Mouse (Mus musculus): ENCODE measurements around the gene Nrros. TPM values are rescaled to one million over a fixed set of nuclear protein-coding genes. Genes with fewer than 3 reads are reported as not detected.

Nrros gene
- total and polyA plus RNA-seq, 2 experiments from 2014 or later: 4.9 to 11.3 TPM

DNA sequence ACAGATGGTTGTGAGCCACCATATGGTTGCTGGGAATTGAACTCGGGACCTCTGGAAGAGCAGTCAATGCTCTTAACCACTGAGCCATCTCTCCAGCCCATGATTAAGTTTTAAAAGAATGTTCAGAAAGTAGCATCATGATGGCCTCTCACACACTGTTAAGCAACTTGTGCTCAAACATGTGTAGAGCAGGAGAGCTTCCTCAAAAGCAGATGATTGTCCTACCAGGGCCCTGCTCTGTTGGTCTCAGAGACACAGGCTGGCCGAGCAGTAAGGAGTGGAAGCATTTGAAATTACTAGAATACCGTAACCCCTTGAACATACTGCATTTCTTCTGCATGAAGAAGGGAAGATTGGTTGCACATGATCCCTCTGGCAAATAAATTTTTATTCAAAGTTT lies 6.4 kb downstream of the Nrros start:
- Histone ChIP-seq H3K27me3 (ENCODE audit: insufficient read depth, low read length) (no peaks in the 10 kb centered on the region), H3K36me3 (ENCODE audit: insufficient read depth, low read length) (no peaks in the 10 kb centered on the region), H3K27ac (ENCODE audit: low read depth, low read length) (no peak overlapping the region), H3K4me1 (ENCODE audit: insufficient read depth, low read length) (no peaks in the 10 kb centered on the region), H3K9me3 (ENCODE audit: low read length) (no peaks in the 10 kb centered on the region), H3K4me2 (ENCODE audit: low read depth, low read length, poor library complexity, severe bottlenecking) (no peak overlapping the region), H3K9ac (replicated peaks; ENCODE audit: low read length, poor library complexity, severe bottlenecking) (no peak overlapping the region), H3K4me3 (ENCODE audit: low read depth, low read length) (no peak overlapping the region)
- DNase-seq (ENCODE audit: low spot score) (no peak), ATAC-seq (ENCODE audit: low FRiP score) (no peak)
- WGBS: 95% methylated on average over 3 of the region's 3 CpGs
- TF ChIP-seq CTCF (IDR thresholded peaks at IDR 0.05): no peak

DNA sequence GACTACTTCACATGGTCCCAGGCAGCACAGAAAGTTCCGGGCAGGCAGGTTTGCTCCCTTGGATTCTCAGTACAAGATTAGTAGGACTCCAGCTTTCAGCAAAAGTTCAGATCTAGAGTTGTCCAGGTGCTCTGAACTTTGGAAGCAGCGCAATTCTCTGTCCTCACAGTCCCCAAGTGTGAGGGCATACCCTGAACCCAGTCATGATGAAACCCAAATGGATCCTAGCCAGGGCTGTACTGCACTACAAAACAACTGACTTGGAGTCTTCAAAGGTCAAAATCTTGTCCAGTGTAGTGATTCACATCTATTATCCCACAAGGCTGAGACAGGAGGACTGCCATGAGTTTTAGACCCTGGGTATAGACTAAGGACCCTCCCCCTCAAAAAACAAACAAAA lies 8.0 kb downstream of the Nrros start:
- TF ChIP-seq CTCF (IDR thresholded peaks at IDR 0.05): no peak
- H3K27ac ChIP-seq (ENCODE audit: low read depth, low read length): no peak overlapping the region
- H3K36me3 ChIP-seq (ENCODE audit: insufficient read depth, low read length): no peaks in the 10 kb centered on the region

DNA sequence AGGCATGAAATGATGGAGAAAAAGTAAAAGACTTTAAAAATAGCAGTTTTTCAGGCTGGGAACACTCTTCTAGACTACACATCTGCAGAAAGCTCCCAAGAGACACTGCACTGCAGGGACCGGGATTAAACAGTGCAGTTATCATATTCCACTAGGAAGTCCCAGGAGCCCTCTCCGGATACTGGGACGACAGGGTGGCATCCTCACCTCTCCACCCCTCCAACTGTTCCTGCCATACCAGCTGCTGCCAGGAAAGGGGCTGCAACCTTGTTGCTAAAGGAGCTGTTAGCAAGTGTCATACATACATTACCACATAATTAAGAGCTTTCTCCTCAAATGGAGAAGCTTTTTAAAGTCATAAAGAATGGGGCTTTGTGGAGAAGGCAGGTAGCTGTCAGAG lies 8.7 kb downstream of the Nrros start:
- H3K4me1 ChIP-seq (ENCODE audit: insufficient read depth, low read length): no peaks in the 10 kb centered on the region
- no peaks in the 10 kb centered on the region for H3K36me3 ChIP-seq (ENCODE audit: insufficient read depth, low read length)
- no peak overlapping the region for H3K9ac ChIP-seq (replicated peaks; ENCODE audit: low read length, poor library complexity, severe bottlenecking)
- no peak for TF ChIP-seq CTCF (IDR thresholded peaks at IDR 0.05)
- no peak for ATAC-seq (ENCODE audit: low FRiP score)
- no peak for DNase-seq (ENCODE audit: low spot score)
- no peaks in the 10 kb centered on the region for H3K9me3 ChIP-seq (ENCODE audit: low read length)
- H3K4me3 ChIP-seq (ENCODE audit: low read depth, low read length): no peak overlapping the region
- no peaks in the 10 kb centered on the region for H3K27me3 ChIP-seq (ENCODE audit: insufficient read depth, low read length)
- WGBS: 56% methylated on average over 3 of the region's 3 CpGs
- no peak overlapping the region for H3K27ac ChIP-seq (ENCODE audit: low read depth, low read length)
- H3K4me2 ChIP-seq (ENCODE audit: low read depth, low read length, poor library complexity, severe bottlenecking): no peak overlapping the region

More for the DNA sequence above, 8.0 kb downstream of the Nrros start:
- H3K9ac ChIP-seq (replicated peaks; ENCODE audit: low read length, poor library complexity, severe bottlenecking): no peak overlapping the region
- DNase-seq (ENCODE audit: low spot score): no peak
- H3K27me3 ChIP-seq (ENCODE audit: insufficient read depth, low read length): no peaks in the 10 kb centered on the region
- no peak for ATAC-seq (ENCODE audit: low FRiP score)
- no peaks in the 10 kb centered on the region for H3K9me3 ChIP-seq (ENCODE audit: low read length)
- H3K4me3 ChIP-seq (ENCODE audit: low read depth, low read length): no peak overlapping the region
- no peaks in the 10 kb centered on the region for H3K4me1 ChIP-seq (ENCODE audit: insufficient read depth, low read length)
- H3K4me2 ChIP-seq (ENCODE audit: low read depth, low read length, poor library complexity, severe bottlenecking): no peak overlapping the region
- 98% methylated on average over 2 of the region's 2 CpGs for WGBS

DNA sequence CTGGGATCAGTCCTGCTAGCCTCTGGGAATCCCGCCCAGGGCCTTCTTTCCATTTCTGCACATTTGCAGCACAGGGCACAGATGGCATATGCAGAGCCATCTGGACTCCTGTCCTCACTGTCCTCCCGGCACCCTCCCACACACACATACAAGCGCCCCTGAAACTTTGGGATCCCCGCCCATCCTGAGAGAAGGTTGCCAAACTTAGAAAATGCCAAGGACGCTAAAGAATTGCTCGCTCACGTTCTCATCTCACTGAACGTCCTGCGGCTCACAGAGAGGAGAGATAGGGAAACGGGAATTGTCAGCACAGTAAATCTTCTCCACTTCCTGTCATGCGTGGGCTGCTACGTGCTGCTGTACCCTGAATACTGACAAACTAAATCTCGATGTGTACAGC lies 11.0 kb downstream of the Nrros start:
- no peak overlapping the region for H3K27ac ChIP-seq (ENCODE audit: low read depth, low read length)
- no peak for ATAC-seq (ENCODE audit: low FRiP score)
- no peaks in the 10 kb centered on the region for H3K4me1 ChIP-seq (ENCODE audit: insufficient read depth, low read length)

GRCm38 (mm10) chr16:32153976-32154375 lies 11.4 kb downstream of the Nrros start:
- no peak overlapping the region for H3K27ac ChIP-seq (ENCODE audit: low read depth, low read length)
- no peaks in the 10 kb centered on the region for H3K36me3 ChIP-seq (ENCODE audit: insufficient read depth, low read length)
- H3K9me3 ChIP-seq (ENCODE audit: low read length): no peaks in the 10 kb centered on the region
- no peak overlapping the region for H3K4me2 ChIP-seq (ENCODE audit: low read depth, low read length, poor library complexity, severe bottlenecking)
- no peaks in the 10 kb centered on the region for H3K27me3 ChIP-seq (ENCODE audit: insufficient read depth, low read length)
- H3K9ac ChIP-seq (replicated peaks; ENCODE audit: low read length, poor library complexity, severe bottlenecking): no peak overlapping the region
- H3K4me1 ChIP-seq (ENCODE audit: insufficient read depth, low read length): no peaks in the 10 kb centered on the region
- H3K4me3 ChIP-seq (ENCODE audit: low read depth, low read length): no peak overlapping the region
- DNase-seq (ENCODE audit: low spot score) (no peak), ATAC-seq (ENCODE audit: low FRiP score) (no peak)
- 91% methylated on average over 1 of the region's 1 CpGs for WGBS
- no peak for TF ChIP-seq CTCF (IDR thresholded peaks at IDR 0.05)

More for the DNA sequence above, 11.0 kb downstream of the Nrros start:
- Histone ChIP-seq H3K27me3 (ENCODE audit: insufficient read depth, low read length) (no peaks in the 10 kb centered on the region), H3K4me3 (ENCODE audit: low read depth, low read length) (no peak overlapping the region), H3K9me3 (ENCODE audit: low read length) (no peaks in the 10 kb centered on the region), H3K36me3 (ENCODE audit: insufficient read depth, low read length) (no peaks in the 10 kb centered on the region), H3K9ac (replicated peaks; ENCODE audit: low read length, poor library complexity, severe bottlenecking) (no peak overlapping the region), H3K4me2 (ENCODE audit: low read depth, low read length, poor library complexity, severe bottlenecking) (no peak overlapping the region)
- peak; percentile 62 for DNase-seq (ENCODE audit: low spot score)
- TF ChIP-seq CTCF (IDR thresholded peaks at IDR 0.05): no peak
- WGBS: 76% methylated on average over 13 of the region's 13 CpGs

- 59% methylated on average over 10 of the region's 13 CpGs for WGBS
- Histone ChIP-seq H3K27me3 (ENCODE audit: insufficient read depth, low read length) (no peaks in the 10 kb centered on the region), H3K9me3 (ENCODE audit: low read length) (no peaks in the 10 kb centered on the region), H3K4me2 (ENCODE audit: low read depth, low read length, poor library complexity, severe bottlenecking) (peak overlapping the region; percentile 36), H3K4me3 (ENCODE audit: low read depth, low read length) (no peak overlapping the region), H3K36me3 (ENCODE audit: insufficient read depth, low read length) (no peaks in the 10 kb centered on the region), H3K9ac (replicated peaks; ENCODE audit: low read length, poor library complexity, severe bottlenecking) (no peak overlapping the region), H3K4me1 (ENCODE audit: insufficient read depth, low read length) (no peaks in the 10 kb centered on the region), H3K27ac (ENCODE audit: low read depth, low read length) (no peak overlapping the region)
- DNase-seq (ENCODE audit: low spot score): no peak
- no peak for ATAC-seq (ENCODE audit: low FRiP score)
- TF ChIP-seq CTCF (IDR thresholded peaks at IDR 0.05): peak; percentile 32; the same call in 1 of the 2 replicates
These were observed 17.7 kb downstream of the Nrros start for GRCm38 (mm10) chr16:32147589-32148207.

All from midbrain, postnatal 0 days (tissue).